ENCODE assay signal across 9 mouse cellular contexts in the genomic region with DNA sequence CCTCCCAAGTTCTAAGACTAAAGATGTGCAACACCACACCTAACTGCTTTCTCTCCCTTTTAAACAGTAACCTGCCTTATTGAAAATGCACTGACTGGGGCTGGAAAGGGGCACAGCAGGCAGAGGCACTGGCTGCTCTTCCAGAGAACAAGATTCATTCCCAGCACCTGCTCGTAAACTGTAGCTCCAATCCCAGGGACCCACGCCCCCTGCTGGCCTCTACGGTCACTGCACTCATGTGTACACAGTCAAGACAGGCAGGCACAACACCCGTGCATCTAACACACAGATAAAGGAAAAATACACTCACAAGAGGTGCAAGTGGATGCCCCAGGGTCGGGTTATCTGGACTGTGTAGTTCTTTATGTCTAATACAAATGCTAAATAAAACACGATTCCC. TPM values are rescaled to one million over a fixed set of nuclear protein-coding genes. Genes with fewer than 3 reads are reported as not detected.
A peak's percentile ranks its signal among the peaks of the same experiment; 100 is the strongest.
DNase-seq lines count a peak whose midpoint lies in the region; ATAC-seq and TF ChIP-seq lines count a peak whose summit lies in the region.
"Had no signal": no experiment of that assay in that cellular context is flagged by ENCODE, and none has a peak within 500 bp of the region (broad histone marks: within the 10 kb centered on the region; RNA-seq: fewer than 3 reads in every experiment).

No protein-coding gene starts in this region.

- WGBS in kidney, embryonic 16.5 days = 67% methylated on average over 6 of the region's 6 CpGs
- WGBS in embryonic facial prominence, embryonic 11.5 days = 71% methylated on average over 6 of the region's 6 CpGs
- WGBS in lung, postnatal 0 days = 63% methylated on average over 6 of the region's 6 CpGs
- WGBS in stomach, postnatal 0 days = 68% methylated on average over 6 of the region's 6 CpGs

- no peak overlapping the region for H3K4me2 ChIP-seq in kidney, embryonic 16.5 days (replicated peaks; ENCODE audit: low read depth, low read length)
- H3K4me2 ChIP-seq in embryonic facial prominence, embryonic 11.5 days (ENCODE audit: low read depth, low read length) = no peak overlapping the region
- H3K4me2 ChIP-seq in lung, postnatal 0 days (replicated peaks; ENCODE audit: low read depth, low read length) = no peak overlapping the region
- H3K4me2 ChIP-seq in stomach, postnatal 0 days (replicated peaks; ENCODE audit: low read depth) = no peak overlapping the region

- no peak overlapping the region for H3K27ac ChIP-seq in kidney, embryonic 16.5 days (ENCODE audit: low read length)
- no peak overlapping the region for H3K27ac ChIP-seq in embryonic facial prominence, embryonic 11.5 days (replicated peaks; ENCODE audit: low read depth, low read length)
- H3K27ac ChIP-seq in lung, postnatal 0 days (ENCODE audit: low read length) = no peak overlapping the region
- H3K27ac ChIP-seq in stomach, postnatal 0 days (replicated peaks) = no peak overlapping the region

- peak; percentile 90 for TF ChIP-seq CTCF in E14TG2a.4 (conservative IDR thresholded peaks at IDR 0.05; ENCODE audit: low read length)
- TF ChIP-seq CTCF in lung, postnatal 0 days (IDR thresholded peaks at IDR 0.05) = peak; percentile 75
- TF ChIP-seq CTCF in stomach, postnatal 0 days (IDR thresholded peaks at IDR 0.05; ENCODE audit: low read depth) = peak; percentile 74

- peaks cover 6% of the 10 kb centered on the region; the same call in 1 of the 2 replicates for H3K36me3 ChIP-seq in kidney, embryonic 16.5 days (ENCODE audit: insufficient read depth, low read length)
- no peaks in the 10 kb centered on the region for H3K36me3 ChIP-seq in E14TG2a.4 (ENCODE audit: insufficient read depth, low read length)
- H3K36me3 ChIP-seq in embryonic facial prominence, embryonic 11.5 days (replicated peaks; ENCODE audit: control insufficient read depth, insufficient read depth, low read depth, low read length) = 0 out of 2 replicates have a peak, but pooled peaks cover 2% of the 10 kb centered on the region
- H3K36me3 ChIP-seq in lung, postnatal 0 days (ENCODE audit: insufficient read depth, low read length) = no peaks in the 10 kb centered on the region
- H3K36me3 ChIP-seq in stomach, postnatal 0 days (ENCODE audit: control insufficient read depth, insufficient read depth, low read length) = no peaks in the 10 kb centered on the region

- no peaks in the 10 kb centered on the region for H3K4me1 ChIP-seq in kidney, embryonic 16.5 days (ENCODE audit: insufficient read depth, low read length)
- H3K4me1 ChIP-seq in E14TG2a.4 (replicated peaks; ENCODE audit: low read depth, low read length) = peaks cover 44% of the 10 kb centered on the region
- H3K4me1 ChIP-seq in embryonic facial prominence, embryonic 11.5 days (ENCODE audit: control insufficient read depth, insufficient read depth, low read length) = no peaks in the 10 kb centered on the region
- H3K4me1 ChIP-seq in lung, postnatal 0 days (ENCODE audit: insufficient read depth, low read depth, low read length) = no peaks in the 10 kb centered on the region
- H3K4me1 ChIP-seq in stomach, postnatal 0 days (replicated peaks; ENCODE audit: control insufficient read depth, insufficient read depth) = no peaks in the 10 kb centered on the region

- TF ChIP-seq EP300 in lung, postnatal 0 days (IDR thresholded peaks at IDR 0.05) = no peak
- no peak for TF ChIP-seq EP300 in stomach, postnatal 0 days (optimal IDR thresholded peaks at IDR 0.05)

- no peak for ATAC-seq in kidney, embryonic 16.5 days (ENCODE audit: low FRiP score, low TSS enrichment)
- ATAC-seq in embryonic facial prominence, embryonic 11.5 days (replicated peaks; ENCODE audit: insufficient number of reproducible peaks, low FRiP score, low TSS enrichment, low read depth) = no peak
- ATAC-seq in lung, postnatal 0 days = no peak
- ATAC-seq in stomach, postnatal 0 days (ENCODE audit: low FRiP score, low TSS enrichment) = no peak

- DNase-seq in kidney, adult 11 months = peak; percentile 31
- peak; percentile 42 for DNase-seq in adrenal gland, adult 2 months
- DNase-seq in embryonic facial prominence, embryonic 11.5 days (ENCODE audit: low spot score) = peak; percentile 57
- DNase-seq in lung, postnatal 0 days (ENCODE audit: low spot score) = peak; percentile 11
- peak; percentile 64 for DNase-seq in stomach, postnatal 0 days (ENCODE audit: low spot score)
- no peak for DNase-seq in left cerebral cortex, adult 11 months (ENCODE audit: low spot score)

- no peaks in the 10 kb centered on the region for H3K27me3 ChIP-seq in kidney, embryonic 16.5 days (ENCODE audit: insufficient read depth, low read length)
- H3K27me3 ChIP-seq in E14TG2a.4 (ENCODE audit: insufficient read depth, low read length) = no peaks in the 10 kb centered on the region
- H3K27me3 ChIP-seq in embryonic facial prominence, embryonic 11.5 days (ENCODE audit: control insufficient read depth, insufficient read depth, low read length) = no peaks in the 10 kb centered on the region
- no peaks in the 10 kb centered on the region for H3K27me3 ChIP-seq in lung, postnatal 0 days (replicated peaks; ENCODE audit: insufficient read depth, low read length)
- H3K27me3 ChIP-seq in stomach, postnatal 0 days (ENCODE audit: control insufficient read depth, insufficient read depth, low read length) = no peaks in the 10 kb centered on the region

- H3K9ac ChIP-seq in kidney, embryonic 16.5 days (replicated peaks; ENCODE audit: low read length) = no peak overlapping the region
- no peak overlapping the region for H3K9ac ChIP-seq in embryonic facial prominence, embryonic 11.5 days (replicated peaks; ENCODE audit: low read length)
- no peak overlapping the region for H3K9ac ChIP-seq in lung, postnatal 0 days (replicated peaks; ENCODE audit: low read depth)
- no peak overlapping the region for H3K9ac ChIP-seq in stomach, postnatal 0 days (ENCODE audit: low read length)

- H3K4me3 ChIP-seq in kidney, embryonic 16.5 days (ENCODE audit: low read length) = no peak overlapping the region
- H3K4me3 ChIP-seq in E14TG2a.4 (replicated peaks; ENCODE audit: low read length) = no peak overlapping the region
- no peak overlapping the region for H3K4me3 ChIP-seq in embryonic facial prominence, embryonic 11.5 days (ENCODE audit: low read depth, low read length)
- no peak overlapping the region for H3K4me3 ChIP-seq in lung, postnatal 0 days (ENCODE audit: low read depth, low read length)
- no peak overlapping the region for H3K4me3 ChIP-seq in stomach, postnatal 0 days (ENCODE audit: low read depth, low read length)

- H3K9me3 ChIP-seq in kidney, embryonic 16.5 days (ENCODE audit: low read length) = no peaks in the 10 kb centered on the region
- H3K9me3 ChIP-seq in E14TG2a.4 (ENCODE audit: low read length) = no peaks in the 10 kb centered on the region
- H3K9me3 ChIP-seq in embryonic facial prominence, embryonic 11.5 days (replicated peaks; ENCODE audit: control insufficient read depth, low read length) = no peaks in the 10 kb centered on the region
- H3K9me3 ChIP-seq in lung, postnatal 0 days (ENCODE audit: low read length) = no peaks in the 10 kb centered on the region
- no peaks in the 10 kb centered on the region for H3K9me3 ChIP-seq in stomach, postnatal 0 days (ENCODE audit: control insufficient read depth, low read length)

RNA-seq across cellular contexts. Expression of gene Bcl7c, which starts 31.7 kb away (rescaled TPM):
- polyA plus RNA-seq in kidney, embryonic 16.5 days (2015; fragmentation: Nextera tagmentation; extraction: Ambion mirVana) = 50.5 and 54.5 TPM in 2 replicates
- total RNA-seq in adrenal gland, adult 2 months (2021) = 10 to 100 TPM; 70.9 to 86.0 TPM
- 70.5 and 78.0 TPM in 2 replicates for polyA plus RNA-seq in adrenal gland, adult 2 months (2012; rRNA removed)
- 84.9 and 86.6 TPM in 2 replicates for polyA plus RNA-seq in embryonic facial prominence, embryonic 11.5 days (2014; fragmentation: Nextera tagmentation; extraction: Ambion mirVana)
- 34.1 TPM in 2 replicates for polyA plus RNA-seq in lung, postnatal 0 days (2015; fragmentation: Nextera tagmentation; extraction: Ambion mirVana)
- polyA plus RNA-seq in stomach, postnatal 0 days (2015; fragmentation: Nextera tagmentation; extraction: Ambion mirVana) = 42.2 and 46.8 TPM in 2 replicates

RNA-seq across cellular contexts. Expression of gene Ctf1, which starts 35.5 kb away (rescaled TPM):
- 14.0 and 14.7 TPM in 2 replicates for polyA plus RNA-seq in kidney, embryonic 16.5 days (2015; fragmentation: Nextera tagmentation; extraction: Ambion mirVana)
- total RNA-seq in adrenal gland, adult 2 months (2021) = 1 to 10 TPM; 3.3 to 3.7 TPM
- 18.9 and 22.1 TPM in 2 replicates for polyA plus RNA-seq in adrenal gland, adult 2 months (2012; rRNA removed)
- 17.5 and 19.0 TPM in 2 replicates for polyA plus RNA-seq in embryonic facial prominence, embryonic 11.5 days (2014; fragmentation: Nextera tagmentation; extraction: Ambion mirVana)
- 9.9 and 10.4 TPM in 2 replicates for polyA plus RNA-seq in lung, postnatal 0 days (2015; fragmentation: Nextera tagmentation; extraction: Ambion mirVana)
- 13.4 and 14.5 TPM in 2 replicates for polyA plus RNA-seq in stomach, postnatal 0 days (2015; fragmentation: Nextera tagmentation; extraction: Ambion mirVana)

RNA-seq across cellular contexts. Expression of gene Ctf2, which starts 54.9 kb away (rescaled TPM):
- polyA plus RNA-seq in kidney, embryonic 16.5 days (2015; fragmentation: Nextera tagmentation; extraction: Ambion mirVana) = 0.15 and 0.32 TPM in 2 replicates
- total RNA-seq in adrenal gland, adult 2 months (2021) = not detected
- polyA plus RNA-seq in adrenal gland, adult 2 months (2012; rRNA removed) = not detected in 2 replicates
- polyA plus RNA-seq in embryonic facial prominence, embryonic 11.5 days (2014; fragmentation: Nextera tagmentation; extraction: Ambion mirVana) = 0.15 and 0.59 TPM in 2 replicates
- 0.07 and 0.08 TPM in 2 replicates for polyA plus RNA-seq in lung, postnatal 0 days (2015; fragmentation: Nextera tagmentation; extraction: Ambion mirVana)
- 0.08 and 0.13 TPM in 2 replicates for polyA plus RNA-seq in stomach, postnatal 0 days (2015; fragmentation: Nextera tagmentation; extraction: Ambion mirVana)
- total RNA-seq: gastrocnemius, postnatal 4 days had no signal
